Mouse (Mus musculus): ENCODE measurements around the gene Kdm2a. TPM values are rescaled to one million over a fixed set of nuclear protein-coding genes. Genes with fewer than 3 reads are reported as not detected.

Gene Kdm2a
- total and polyA plus RNA-seq, 3 experiments, result 20.3 to 55.9 TPM; not detected in 1

- peak; percentile 68 for DNase-seq (ENCODE audit: low read depth, low spot score)
- TF ChIP-seq MEF2A (IDR thresholded peaks at IDR 0.05; ENCODE audit: extremely low read depth, insufficient replicate concordance, low read depth, low read length, poor library complexity, severe bottlenecking) (no peak), MXI1 (IDR thresholded peaks at IDR 0.05; ENCODE audit: low read depth, low read length) (peak; percentile 26), ZC3H11A (IDR thresholded peaks at IDR 0.05; ENCODE audit: low read depth, low read length) (no peak), ZMIZ1 (IDR thresholded peaks at IDR 0.05; ENCODE audit: low read depth, low read length) (no peak), BHLHE40 (IDR thresholded peaks at IDR 0.05; ENCODE audit: borderline replicate concordance, low read depth, low read length) (no peak), NELFE (IDR thresholded peaks at IDR 0.05; ENCODE audit: low read depth, low read length) (no peak), GATA1 (IDR thresholded peaks at IDR 0.05; ENCODE audit: low read depth, low read length) (peak; percentile 20; the same call in 1 of the 2 replicates), CHD1 (IDR thresholded peaks at IDR 0.05; ENCODE audit: low read depth, low read length) (peak; percentile 78), MAFK (IDR thresholded peaks at IDR 0.05; ENCODE audit: borderline replicate concordance, low read depth, low read length) (no peak), MYC (IDR thresholded peaks at IDR 0.05; ENCODE audit: low read depth, low read length) (no peak), JUND (IDR thresholded peaks at IDR 0.05; ENCODE audit: low read depth, low read length) (no peak), RCOR1 (IDR thresholded peaks at IDR 0.05; ENCODE audit: low read depth, low read length) (0 out of 2 replicates have a peak, but pooled peaks have one; percentile 21), EP300 (IDR thresholded peaks at IDR 0.05; ENCODE audit: low read depth in 1 of 2, low read length in 2 of 2) (0 out of 4 replicates have a peak, but pooled peaks of 1 of the 2 experiments have one; percentile 40), POLR2A (IDR thresholded peaks at IDR 0.05; ENCODE audit: control insufficient read depth in 1 of 2, insufficient read depth in 1 of 2, low read depth in 1 of 2, low read length in 2 of 2, poor library complexity in 1 of 2) (peak in 1 of 2 experiments; percentile 53; a peak in 1 of 4 replicates), UBTF (IDR thresholded peaks at IDR 0.05; ENCODE audit: borderline replicate concordance, insufficient read depth, low read depth, low read length) (no peak), USF2 (IDR thresholded peaks at IDR 0.05; ENCODE audit: borderline replicate concordance in 1 of 2, insufficient read depth in 1 of 2, low read depth in 1 of 2, low read length in 2 of 2) (no peak), ELF1 (IDR thresholded peaks at IDR 0.05; ENCODE audit: low read depth, low read length) (0 out of 2 replicates have a peak, but pooled peaks have one; percentile 8), ETS1 (IDR thresholded peaks at IDR 0.05; ENCODE audit: low read depth, low read length) (peak; percentile 25; the same call in 1 of the 2 replicates), MAX (IDR thresholded peaks at IDR 0.05; ENCODE audit: low read length) (0 out of 2 replicates have a peak, but pooled peaks have one; percentile 16), TCF12 (IDR thresholded peaks at IDR 0.05; ENCODE audit: low read depth, low read length) (peak; percentile 11; the same call in 1 of the 2 replicates), CHD2 (IDR thresholded peaks at IDR 0.05; ENCODE audit: low read length) (no peak), TAL1 (IDR thresholded peaks at IDR 0.05; ENCODE audit: low read length) (no peak)
- no peaks in the 10 kb centered on the region for H3K9me3 ChIP-seq (replicated peaks; ENCODE audit: insufficient read depth, low read length)
These were observed 1.7 kb downstream of the Kdm2a start for GRCm38 (mm10) chr19:4396081-4396997.

More at GRCm38 (mm10) chr19:4396081-4396997, 1.7 kb downstream of the Kdm2a start:
- peaks cover 47% of the 10 kb centered on the region for H3K79me2 ChIP-seq (ENCODE audit: control insufficient read depth, insufficient read depth, low read length, poor library complexity)
- peaks cover 7 to 39% of the 10 kb centered on the region in 2 experiments; a peak in 3 of 4 replicates for H3K36me3 ChIP-seq (ENCODE audit: control insufficient read depth in 1 of 2, insufficient read depth in 2 of 2, low read length in 2 of 2)
- H3K4me1 ChIP-seq (ENCODE audit: control insufficient read depth in 1 of 2, insufficient read depth in 2 of 2, low read length in 2 of 2), result peaks cover 8 to 16% of the 10 kb centered on the region in 2 experiments
- H3K9ac ChIP-seq (ENCODE audit: control insufficient read depth, low read depth, low read length, poor library complexity, severe bottlenecking), result peak overlapping the region; percentile 95
- peak overlapping the region; percentile 77 to 91 for H3K4me3 ChIP-seq (ENCODE audit: control insufficient read depth in 1 of 2, insufficient read depth in 1 of 2, low read depth in 2 of 2, low read length in 2 of 2)
- H3K27me3 ChIP-seq (ENCODE audit: control insufficient read depth in 1 of 2, insufficient read depth in 2 of 2, low read length in 2 of 2), result no peaks in the 10 kb centered on the region
- peak overlapping the region; percentile 71 for H3K27ac ChIP-seq (ENCODE audit: control insufficient read depth, low read depth, low read length)

Data from MEL (cell line).